Mouse (Mus musculus): ENCODE results near the gene Kif26b.

Kif26b gene

GRCm38 (mm10) chr1:178936457-178936856 lies 407.5 kb downstream of the Kif26b start:
- no peak for DNase-seq

DNA sequence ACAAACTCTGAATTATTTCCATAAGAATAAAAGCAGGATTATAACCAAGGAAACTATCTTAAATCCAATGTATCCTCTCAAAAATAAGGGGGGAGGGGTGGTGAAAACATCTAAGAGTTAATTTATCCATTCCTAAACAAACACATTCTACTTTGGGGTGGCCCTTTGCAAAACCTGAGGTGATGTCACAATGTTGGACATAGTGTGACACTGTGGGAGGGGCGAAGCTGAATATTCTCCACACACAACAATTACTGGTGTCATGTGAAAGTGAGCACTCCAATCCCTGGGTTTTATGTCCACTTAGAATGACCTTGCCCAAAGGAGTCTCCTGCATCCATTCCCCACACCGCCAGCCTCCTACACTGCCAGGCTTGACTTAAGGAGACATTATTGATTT lies 408.1 kb downstream of the Kif26b start:
- DNase-seq = no peak

DNA sequence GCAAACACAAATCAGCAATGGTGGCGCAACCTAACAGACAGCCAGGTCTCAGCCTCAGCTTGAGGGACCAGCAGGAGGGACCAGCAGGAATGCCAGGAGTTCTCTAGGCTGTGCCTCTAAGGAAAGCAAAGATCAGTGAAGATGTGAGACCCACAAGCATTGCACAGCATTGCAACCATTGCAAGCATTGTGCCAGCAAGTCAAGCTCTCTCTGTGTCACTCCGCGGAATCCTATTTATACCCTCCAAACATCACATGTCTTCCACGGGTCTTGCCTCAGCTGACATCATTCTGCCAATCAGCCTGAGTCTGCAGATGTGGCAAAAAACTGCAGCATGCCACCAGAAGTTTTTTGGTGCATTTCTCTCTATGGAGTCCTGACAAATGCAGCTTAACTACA lies 411.4 kb downstream of the Kif26b start:
- no peak for DNase-seq

DNA sequence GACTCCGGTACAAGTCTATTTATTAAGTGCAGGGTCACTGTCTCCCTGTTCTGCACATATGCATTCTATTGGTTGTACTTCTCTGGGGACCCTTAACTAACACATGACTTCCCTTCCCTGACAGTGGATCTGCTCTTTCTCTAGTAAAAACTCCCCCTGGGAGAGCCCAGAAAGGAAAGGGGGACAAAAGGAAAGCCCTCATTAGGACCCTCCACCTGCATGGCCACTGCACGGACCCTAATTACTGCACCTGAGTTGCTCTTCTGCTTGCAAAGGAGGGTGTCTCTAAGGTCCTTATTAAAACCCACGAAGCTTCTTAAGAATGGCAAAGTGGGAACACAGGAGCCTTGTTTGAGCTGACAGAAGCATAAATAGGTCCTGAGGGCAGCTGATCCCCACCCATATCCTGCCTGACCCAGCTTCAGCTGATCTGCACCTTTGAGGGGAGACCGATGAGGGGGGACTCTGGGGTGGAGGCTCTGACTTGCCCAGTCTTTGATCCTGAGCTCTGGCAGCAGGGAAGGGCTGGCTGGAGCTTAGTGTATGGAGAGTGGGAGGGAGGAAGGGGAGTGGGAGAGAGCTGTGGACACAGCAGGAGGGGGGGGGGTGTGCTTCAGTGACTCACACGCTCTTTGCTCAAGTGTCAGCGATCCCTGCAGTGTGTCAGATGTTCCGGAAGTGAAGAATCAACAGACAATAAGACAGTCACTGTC lies 413.5 kb downstream of the Kif26b start:
- no peak for DNase-seq

DNA sequence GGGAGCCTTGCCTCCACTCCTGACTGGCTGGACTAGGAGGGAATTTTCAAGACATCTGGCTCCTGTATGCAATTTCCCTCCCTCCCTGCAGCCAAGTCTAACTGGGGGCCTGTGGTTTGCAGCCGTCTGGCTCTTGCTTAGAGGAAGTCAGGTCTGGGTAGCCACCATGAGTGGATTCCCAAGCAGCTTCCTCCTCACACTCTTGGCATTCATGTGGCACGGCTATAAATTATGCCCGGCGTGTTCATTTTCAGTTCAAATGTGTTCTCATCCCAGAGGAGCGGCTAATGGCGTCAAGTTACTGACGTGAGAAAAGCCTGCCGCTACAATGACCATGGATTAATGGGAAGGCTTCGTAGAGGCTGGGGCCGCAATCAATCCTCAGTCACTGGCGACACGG lies 424.0 kb downstream of the Kif26b start:
- no peak for DNase-seq

DNA sequence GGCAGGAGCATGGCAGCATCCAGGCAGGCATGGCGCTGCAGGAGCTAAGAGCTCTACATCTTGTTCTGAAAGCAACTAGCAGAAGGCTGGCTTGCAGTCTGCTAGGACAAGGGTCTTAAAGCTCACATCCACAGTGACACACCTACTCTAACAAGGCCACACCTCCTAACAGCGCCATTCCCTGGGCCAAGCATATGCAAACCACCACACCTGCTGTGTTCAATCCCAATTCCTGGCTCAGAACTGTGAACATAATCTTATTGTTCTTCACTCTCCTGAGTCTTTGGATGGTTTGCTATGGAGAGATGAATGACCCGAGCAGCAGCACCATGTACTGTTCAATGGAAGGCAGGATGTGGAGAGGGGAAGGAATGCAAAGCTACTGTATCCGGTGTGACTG lies 429.7 kb downstream of the Kif26b start:
- DNase-seq = no peak

- peak in 1 of 2 experiments; percentile 37 for DNase-seq
Measured at GRCm38 (mm10) chr1:178960015-178960559, 431.2 kb downstream of the Kif26b start.

DNA sequence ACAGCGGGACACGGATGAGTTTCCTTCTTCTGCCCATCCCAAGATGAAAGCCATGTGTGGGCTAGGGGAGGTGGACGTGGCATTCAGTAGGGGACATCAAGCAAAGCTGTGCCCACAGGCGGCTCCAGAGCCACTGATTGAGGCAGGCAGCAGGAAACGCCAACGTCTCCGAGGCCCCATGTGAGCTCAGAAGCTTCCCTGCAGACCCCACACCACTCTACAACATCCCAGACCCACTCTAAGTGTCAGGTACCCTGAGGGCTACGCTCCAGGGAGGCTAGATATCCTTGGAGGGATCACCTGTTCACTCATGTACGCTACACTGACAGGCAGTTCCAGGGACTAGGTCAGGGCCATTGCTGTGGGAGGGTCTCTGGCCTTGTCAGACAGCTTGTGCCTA lies 432.7 kb downstream of the Kif26b start:
- DNase-seq = no peak

- DNase-seq = no peak
Measured at GRCm38 (mm10) chr1:178972055-178972454, 443.1 kb downstream of the Kif26b start.

DNA sequence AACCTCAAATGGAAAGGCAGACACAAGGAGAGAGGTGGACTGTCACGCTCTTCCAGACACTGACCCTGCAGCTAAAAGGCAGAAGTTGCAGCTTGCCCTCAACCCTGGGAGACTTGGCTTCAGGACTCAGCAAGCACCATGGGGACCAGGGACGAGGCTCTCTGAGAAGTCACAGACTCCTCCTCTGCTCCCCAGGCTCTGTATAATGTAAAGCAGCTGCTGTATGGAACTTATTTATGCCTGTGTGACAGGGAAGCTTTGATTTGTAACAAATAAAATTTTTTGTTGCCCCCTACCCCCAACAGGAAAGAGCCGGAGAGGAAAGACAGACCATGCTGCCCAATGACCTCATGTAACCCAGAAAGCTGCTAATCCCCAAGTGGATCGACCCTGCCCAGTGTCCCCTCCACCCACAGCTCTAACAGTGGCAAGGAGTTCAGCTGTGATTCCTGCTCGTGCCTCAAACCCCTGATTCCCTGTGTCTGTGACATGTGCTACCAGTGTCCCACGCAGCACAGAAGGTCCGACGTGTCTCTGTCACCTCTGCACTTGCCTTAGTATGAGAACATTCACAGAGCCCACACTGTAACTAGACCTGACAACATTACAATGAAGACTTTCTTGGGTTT lies 449.8 kb downstream of the Kif26b start:
- no peak for DNase-seq

- DNase-seq = no peak
Measured at GRCm38 (mm10) chr1:178980185-178980584, 451.3 kb downstream of the Kif26b start.

DNA sequence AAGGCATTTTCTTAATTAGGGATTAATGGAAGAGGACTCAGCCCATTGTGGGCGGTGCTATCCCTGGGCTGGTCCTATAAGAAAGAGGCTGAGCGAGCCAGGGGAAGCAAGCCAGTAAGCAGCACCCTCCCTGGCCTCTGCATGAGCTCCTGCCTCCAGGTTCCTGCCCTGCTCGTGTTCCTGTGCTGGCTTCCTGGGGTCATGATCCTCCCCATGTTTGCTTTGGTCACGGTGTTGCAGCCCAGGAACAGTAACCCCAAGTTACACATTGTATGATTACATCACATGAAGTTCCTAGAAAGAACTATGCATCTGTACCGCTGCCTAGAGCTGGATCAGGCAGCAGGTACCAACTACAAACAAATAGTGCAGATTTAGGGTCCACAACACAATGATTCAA lies 452.7 kb downstream of the Kif26b start:
- no peak for DNase-seq

DNA sequence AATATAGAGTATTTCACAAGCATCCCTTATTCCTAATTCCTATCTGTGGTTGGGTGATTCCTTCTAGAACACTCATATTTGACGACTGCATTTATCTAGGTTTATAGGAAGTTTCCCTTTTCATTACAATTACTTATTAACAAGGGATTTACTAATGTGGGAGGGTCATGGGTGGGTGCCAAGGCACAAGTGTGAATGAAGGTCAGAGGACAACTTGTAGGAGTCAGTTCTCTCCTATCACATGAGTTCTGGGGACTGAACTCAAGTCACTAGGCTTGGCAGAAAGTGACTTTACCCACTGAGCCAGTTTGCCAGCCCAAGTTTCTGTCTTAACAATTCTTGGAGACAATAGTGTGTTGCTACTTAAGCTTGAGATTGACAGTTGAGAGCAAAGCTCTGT lies 459.3 kb downstream of the Kif26b start:
- DNase-seq = no peak

Measured in spleen, adult 18-20 months (tissue).